Mouse (Mus musculus): ENCODE measurements around the gene Capn9. TPM values are rescaled to one million over a fixed set of nuclear protein-coding genes. Genes with fewer than 3 reads are reported as not detected.

Capn9 gene
- polyA plus RNA-seq, 1 experiment = not detected

GRCm38 (mm10) chr8:124573552-124574340 lies 2.2 kb upstream of the Capn9 start:
- H3K27ac ChIP-seq (ENCODE audit: control insufficient read depth, insufficient read depth, low read depth, low read length, poor library complexity) = no peak overlapping the region
- no peaks in the 10 kb centered on the region for H3K4me1 ChIP-seq (ENCODE audit: control insufficient read depth, insufficient read depth, low read length)
- H3K4me3 ChIP-seq (replicated peaks; ENCODE audit: control insufficient read depth, low read depth, low read length) = no peak overlapping the region
- peak; percentile 86 for TF ChIP-seq CTCF (IDR thresholded peaks at IDR 0.05; ENCODE audit: control insufficient read depth, insufficient read depth, low read length)
- no peak for TF ChIP-seq POLR2A (IDR thresholded peaks at IDR 0.05; ENCODE audit: borderline replicate concordance, control insufficient read depth, low read depth, low read length)
- WGBS = 54% methylated on average over 15 of the region's 15 CpGs

GRCm38 (mm10) chr8:124576751-124577150 lies 840 bp downstream of the Capn9 start:
- no peaks in the 10 kb centered on the region for H3K4me1 ChIP-seq (ENCODE audit: control insufficient read depth, insufficient read depth, low read length)
- WGBS = 76% methylated on average over 1 of the region's 1 CpGs
- TF ChIP-seq CTCF (IDR thresholded peaks at IDR 0.05; ENCODE audit: control insufficient read depth, insufficient read depth, low read length) (no peak), POLR2A (IDR thresholded peaks at IDR 0.05; ENCODE audit: borderline replicate concordance, control insufficient read depth, low read depth, low read length) (no peak)
- no peak overlapping the region for H3K4me3 ChIP-seq (replicated peaks; ENCODE audit: control insufficient read depth, low read depth, low read length)
- no peak overlapping the region for H3K27ac ChIP-seq (ENCODE audit: control insufficient read depth, insufficient read depth, low read depth, low read length, poor library complexity)

- Histone ChIP-seq H3K4me3 (replicated peaks; ENCODE audit: control insufficient read depth, low read depth, low read length) (no peak overlapping the region), H3K4me1 (ENCODE audit: control insufficient read depth, insufficient read depth, low read length) (no peaks in the 10 kb centered on the region), H3K27ac (ENCODE audit: control insufficient read depth, insufficient read depth, low read depth, low read length, poor library complexity) (no peak overlapping the region)
- TF ChIP-seq CTCF (IDR thresholded peaks at IDR 0.05; ENCODE audit: control insufficient read depth, insufficient read depth, low read length) = no peak
- TF ChIP-seq POLR2A (IDR thresholded peaks at IDR 0.05; ENCODE audit: borderline replicate concordance, control insufficient read depth, low read depth, low read length) = no peak
- WGBS = 25% methylated on average over 3 of the region's 3 CpGs
Measured at GRCm38 (mm10) chr8:124585718-124586425, 10.0 kb downstream of the Capn9 start.

DNA sequence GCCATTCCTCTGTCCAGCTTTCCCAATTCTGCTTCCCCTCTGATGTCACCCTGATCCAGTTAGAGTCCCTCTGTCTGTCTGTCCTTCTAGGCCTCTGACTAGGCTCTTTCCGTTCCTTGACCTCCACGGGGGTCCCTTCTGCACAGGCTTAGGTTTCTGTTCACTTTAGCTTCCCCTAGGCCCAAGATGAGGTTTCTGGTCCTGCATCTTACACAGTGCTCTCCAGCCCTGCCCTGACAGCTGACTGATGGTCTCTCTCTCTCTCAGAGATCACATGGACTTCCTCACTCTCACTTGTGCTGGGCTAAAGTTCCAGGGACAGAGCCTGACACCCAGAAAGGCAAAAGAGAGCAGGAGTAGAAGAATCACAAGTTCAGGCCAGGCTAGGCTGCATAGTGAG lies 10.6 kb downstream of the Capn9 start:
- TF ChIP-seq POLR2A (IDR thresholded peaks at IDR 0.05; ENCODE audit: borderline replicate concordance, control insufficient read depth, low read depth, low read length) (no peak), CTCF (IDR thresholded peaks at IDR 0.05; ENCODE audit: control insufficient read depth, insufficient read depth, low read length) (no peak)
- no peak overlapping the region for H3K27ac ChIP-seq (ENCODE audit: control insufficient read depth, insufficient read depth, low read depth, low read length, poor library complexity)
- WGBS = 81% methylated on average over 2 of the region's 2 CpGs

GRCm38 (mm10) chr8:124589393-124589792 lies 13.5 kb downstream of the Capn9 start:
- H3K4me3 ChIP-seq (replicated peaks; ENCODE audit: control insufficient read depth, low read depth, low read length) = no peak overlapping the region
- no peaks in the 10 kb centered on the region for H3K4me1 ChIP-seq (ENCODE audit: control insufficient read depth, insufficient read depth, low read length)
- WGBS = 60% methylated on average over 4 of the region's 4 CpGs
- no peak overlapping the region for H3K27ac ChIP-seq (ENCODE audit: control insufficient read depth, insufficient read depth, low read depth, low read length, poor library complexity)
- TF ChIP-seq CTCF (IDR thresholded peaks at IDR 0.05; ENCODE audit: control insufficient read depth, insufficient read depth, low read length) (no peak), POLR2A (IDR thresholded peaks at IDR 0.05; ENCODE audit: borderline replicate concordance, control insufficient read depth, low read depth, low read length) (no peak)

More for the DNA sequence above, 10.6 kb downstream of the Capn9 start:
- Histone ChIP-seq H3K4me3 (replicated peaks; ENCODE audit: control insufficient read depth, low read depth, low read length) (no peak overlapping the region), H3K4me1 (ENCODE audit: control insufficient read depth, insufficient read depth, low read length) (no peaks in the 10 kb centered on the region)

- WGBS = 64% methylated on average over 5 of the region's 5 CpGs
- H3K27ac ChIP-seq (ENCODE audit: control insufficient read depth, insufficient read depth, low read depth, low read length, poor library complexity) = no peak overlapping the region
- H3K4me1 ChIP-seq (ENCODE audit: control insufficient read depth, insufficient read depth, low read length) = no peaks in the 10 kb centered on the region
- H3K4me3 ChIP-seq (replicated peaks; ENCODE audit: control insufficient read depth, low read depth, low read length) = no peak overlapping the region
- TF ChIP-seq CTCF (IDR thresholded peaks at IDR 0.05; ENCODE audit: control insufficient read depth, insufficient read depth, low read length) (0 out of 2 replicates have a peak, but pooled peaks have one; percentile 11), POLR2A (IDR thresholded peaks at IDR 0.05; ENCODE audit: borderline replicate concordance, control insufficient read depth, low read depth, low read length) (no peak)
Measured at GRCm38 (mm10) chr8:124604066-124604465, 28.2 kb downstream of the Capn9 start.

DNA sequence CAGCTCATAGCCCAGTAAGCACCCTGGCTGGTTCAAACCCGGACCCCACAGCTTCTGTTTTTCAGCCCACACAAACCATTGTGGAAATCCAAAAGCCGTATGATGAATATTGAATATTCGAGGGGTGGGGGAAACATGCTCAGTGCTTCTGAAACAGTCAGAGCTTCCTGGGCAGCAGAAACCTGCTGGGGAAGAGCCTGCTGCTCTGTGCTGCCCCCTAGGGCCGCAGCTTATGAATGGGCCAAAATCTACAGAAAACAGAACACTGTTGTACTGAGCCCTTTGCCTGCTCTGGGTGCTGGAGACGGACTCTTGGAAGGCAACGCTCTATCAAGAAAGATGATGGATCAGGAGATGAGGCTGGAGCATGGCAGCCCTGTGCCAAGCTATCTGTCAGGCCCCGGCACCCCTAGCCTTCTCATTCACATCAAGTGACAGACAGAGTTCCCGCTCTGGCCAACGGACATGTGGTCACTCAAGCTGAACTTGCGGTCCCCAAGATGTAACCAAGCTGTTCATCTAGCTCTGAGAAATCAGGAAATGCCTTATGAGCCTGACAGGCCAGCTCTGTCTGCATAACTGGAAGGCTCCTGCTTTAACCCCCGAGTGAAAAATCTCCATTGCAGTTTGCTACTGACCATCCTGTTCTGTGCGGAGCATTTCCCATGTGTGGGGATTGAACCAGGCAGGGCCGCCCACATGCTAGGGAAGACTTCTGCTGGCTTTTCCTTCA lies 32.5 kb downstream of the Capn9 start:
- H3K27ac ChIP-seq (ENCODE audit: control insufficient read depth, insufficient read depth, low read depth, low read length, poor library complexity) = no peak overlapping the region
- no peak overlapping the region for H3K4me3 ChIP-seq (replicated peaks; ENCODE audit: control insufficient read depth, low read depth, low read length)
- WGBS = 65% methylated on average over 13 of the region's 13 CpGs
- no peaks in the 10 kb centered on the region for H3K4me1 ChIP-seq (ENCODE audit: control insufficient read depth, insufficient read depth, low read length)
- TF ChIP-seq CTCF (IDR thresholded peaks at IDR 0.05; ENCODE audit: control insufficient read depth, insufficient read depth, low read length) (peak; percentile 57), POLR2A (IDR thresholded peaks at IDR 0.05; ENCODE audit: borderline replicate concordance, control insufficient read depth, low read depth, low read length) (no peak)

DNA sequence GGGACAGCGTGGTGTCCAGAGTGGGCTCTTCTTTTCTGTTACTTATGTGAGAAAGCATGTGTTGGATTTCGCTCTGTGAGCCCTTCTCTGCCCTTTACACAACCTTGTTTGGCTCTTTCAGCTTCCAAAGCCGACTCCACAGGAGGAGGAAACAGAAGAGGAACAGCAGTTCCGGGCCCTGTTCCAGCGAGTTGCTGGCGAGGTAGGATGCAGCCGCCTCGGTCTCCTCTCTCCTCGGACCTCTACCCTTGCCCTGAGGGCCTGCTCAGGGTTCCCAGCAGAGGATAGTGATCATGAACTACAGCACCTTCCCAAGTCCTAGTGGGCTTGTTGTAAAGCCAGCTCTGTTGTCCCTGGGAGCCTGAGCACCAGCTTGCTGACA lies 33.1 kb downstream of the Capn9 start:
- no peak overlapping the region for H3K27ac ChIP-seq (ENCODE audit: control insufficient read depth, insufficient read depth, low read depth, low read length, poor library complexity)
- WGBS = 60% methylated on average over 9 of the region's 9 CpGs
- H3K4me1 ChIP-seq (ENCODE audit: control insufficient read depth, insufficient read depth, low read length) = no peaks in the 10 kb centered on the region
- TF ChIP-seq POLR2A (IDR thresholded peaks at IDR 0.05; ENCODE audit: borderline replicate concordance, control insufficient read depth, low read depth, low read length) = no peak
- TF ChIP-seq CTCF (IDR thresholded peaks at IDR 0.05; ENCODE audit: control insufficient read depth, insufficient read depth, low read length) = no peak
- H3K4me3 ChIP-seq (replicated peaks; ENCODE audit: control insufficient read depth, low read depth, low read length) = no peak overlapping the region
